Mouse (Mus musculus) T-helper 1 cell (primary cell): ENCODE data around the gene Timm10b.

Experiments
- in situ Hi-C: fragments of 300-600 bp; cut with MboI, MseI; formaldehyde crosslinking; loops from one replicate; pipeline ENCODE4 v1.15.1; 2025; ENCODE audit warnings: high pct_unique_total_duplicates

Timm10b gene

DNA sequence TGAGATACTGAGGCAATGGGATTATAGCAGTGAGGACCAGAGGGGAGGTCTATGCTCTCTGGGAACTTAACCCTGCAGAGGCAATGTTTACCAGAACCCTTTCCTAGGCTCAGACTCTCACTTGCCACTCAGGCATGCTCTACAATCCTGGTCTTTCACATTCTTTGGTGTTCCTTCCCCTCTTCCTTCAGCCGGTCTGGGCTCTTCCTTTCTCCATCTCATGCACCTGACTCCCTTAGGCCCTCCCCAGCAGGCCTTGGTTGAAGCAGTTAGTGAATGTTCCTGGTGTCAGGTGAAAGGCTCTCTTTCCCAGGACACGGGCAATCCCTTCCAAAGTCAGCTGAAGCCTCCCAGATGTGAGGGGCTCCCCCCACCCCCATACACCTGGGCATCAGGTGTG lies at the start of gene Timm10b:
Gene Timm10b (plus strand): TSS at position 301 of the 400 bp plus-strand sequence.
- in situ Hi-C loops = loop anchor here (5.0 to 25.0 kb wide), 4 partner anchors 98 to 1973 kb away; partner anchors contain the start of genes Cnga4, Fam160a2, Ilk and Mrpl17

GRCm38 (mm10) chr7:105590097-105590496 lies 49.8 kb upstream of the Timm10b start:
- in situ Hi-C loops = no loop called here

DNA sequence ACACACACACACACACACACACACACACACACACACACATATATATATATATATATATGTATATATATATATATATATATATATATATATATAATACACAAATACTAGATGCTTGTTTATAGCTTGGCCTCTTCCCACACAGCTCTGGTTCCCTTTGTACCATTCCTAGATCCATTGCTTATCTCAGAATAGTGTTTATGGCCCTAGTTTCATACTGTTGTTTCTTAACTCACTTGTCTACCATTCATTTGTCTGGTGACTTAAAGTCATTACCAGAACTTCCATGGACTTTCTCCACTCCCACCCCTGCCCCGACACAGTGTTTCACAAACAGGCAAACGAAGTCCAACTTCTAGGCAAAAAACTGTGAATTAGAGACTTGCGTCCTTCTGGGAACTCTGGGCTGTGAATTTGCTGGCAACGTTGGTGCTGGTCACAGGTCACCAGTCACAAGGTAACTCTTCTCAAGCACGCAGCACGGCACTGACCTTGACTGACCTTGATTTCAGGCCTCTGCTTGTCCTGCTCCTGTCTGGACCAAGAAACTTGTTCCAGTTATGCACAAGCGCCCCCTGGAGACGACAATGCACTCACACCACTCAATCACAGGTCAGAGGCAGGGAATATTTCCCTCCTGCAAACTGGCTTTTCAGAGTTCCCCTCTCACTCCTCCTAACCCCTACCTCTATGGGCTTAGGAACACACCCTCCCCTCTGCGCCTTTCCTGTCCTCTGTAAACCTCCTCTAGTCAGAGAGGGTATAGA lies 36.8 kb upstream of the Timm10b start:
- in situ Hi-C loops = no loop called here

- in situ Hi-C loops = no loop called here
These were observed 31.4 kb upstream of the Timm10b start for GRCm38 (mm10) chr7:105608467-105608866.

GRCm38 (mm10) chr7:105611767-105612166 lies 28.1 kb upstream of the Timm10b start:
- in situ Hi-C loops = no loop called here

GRCm38 (mm10) chr7:105614400-105614799 lies 25.5 kb upstream of the Timm10b start:
- in situ Hi-C loops = no loop called here

- in situ Hi-C loops = no loop called here
These were observed 24.1 kb upstream of the Timm10b start for GRCm38 (mm10) chr7:105615720-105616119.

- in situ Hi-C loops = no loop called here
These were observed 23.3 kb upstream of the Timm10b start for GRCm38 (mm10) chr7:105616561-105616960.

DNA sequence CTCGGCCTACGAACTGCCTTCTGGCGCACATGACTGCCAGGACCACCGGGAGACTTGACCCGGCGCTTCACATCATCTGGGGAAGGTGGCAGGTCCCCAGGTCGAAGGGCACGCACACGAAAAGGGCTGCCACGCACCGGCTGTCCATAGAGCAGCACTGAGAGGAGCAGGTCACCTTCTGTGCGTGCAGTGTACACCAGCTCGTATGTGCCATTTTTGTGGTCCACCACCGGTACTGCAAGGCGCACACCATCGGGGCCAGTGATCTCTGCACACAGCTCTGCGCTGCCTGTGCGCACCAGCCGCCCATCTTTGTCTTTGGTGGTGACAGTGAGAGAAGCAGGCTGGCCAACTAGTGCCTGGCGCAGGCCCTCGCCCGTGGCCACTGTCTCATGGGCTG lies 22.0 kb upstream of the Timm10b start:
- in situ Hi-C loops = no loop called here

- in situ Hi-C loops = no loop called here
These were observed 20.2 kb upstream of the Timm10b start for GRCm38 (mm10) chr7:105619701-105620100.

- in situ Hi-C loops = no loop called here
These were observed 18.8 kb upstream of the Timm10b start for GRCm38 (mm10) chr7:105621053-105621452.

DNA sequence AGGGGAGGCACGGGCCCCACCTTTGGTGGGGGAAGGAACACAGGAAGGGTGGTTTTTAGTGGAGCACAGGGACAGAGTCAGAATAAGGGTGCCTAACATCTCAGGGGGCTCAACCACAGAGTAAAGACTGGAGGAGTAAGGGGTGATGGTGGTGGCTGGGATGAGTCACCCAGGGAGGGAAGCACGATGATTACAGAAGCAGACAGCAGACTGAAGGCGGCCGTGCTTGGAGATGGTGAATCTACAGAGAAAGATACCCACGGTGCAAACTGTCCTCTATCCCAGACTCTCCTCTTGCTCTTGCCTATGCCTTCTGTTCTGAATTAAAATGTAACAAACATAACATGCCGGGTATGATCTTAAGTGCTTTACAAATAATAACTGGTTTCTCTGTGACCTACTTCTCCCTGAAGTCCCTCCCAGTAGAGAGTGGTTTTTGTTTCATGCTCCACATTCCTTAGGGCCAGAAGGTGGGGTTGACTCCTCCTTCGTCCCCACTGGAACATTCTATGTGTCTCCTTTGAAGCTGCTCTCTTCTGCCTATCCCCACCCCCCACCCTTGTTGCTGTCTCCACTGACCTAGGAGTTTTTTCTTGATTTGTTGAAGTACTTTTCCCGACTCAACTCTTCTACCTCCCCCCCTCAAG lies 18.1 kb upstream of the Timm10b start:
- in situ Hi-C loops = no loop called here

DNA sequence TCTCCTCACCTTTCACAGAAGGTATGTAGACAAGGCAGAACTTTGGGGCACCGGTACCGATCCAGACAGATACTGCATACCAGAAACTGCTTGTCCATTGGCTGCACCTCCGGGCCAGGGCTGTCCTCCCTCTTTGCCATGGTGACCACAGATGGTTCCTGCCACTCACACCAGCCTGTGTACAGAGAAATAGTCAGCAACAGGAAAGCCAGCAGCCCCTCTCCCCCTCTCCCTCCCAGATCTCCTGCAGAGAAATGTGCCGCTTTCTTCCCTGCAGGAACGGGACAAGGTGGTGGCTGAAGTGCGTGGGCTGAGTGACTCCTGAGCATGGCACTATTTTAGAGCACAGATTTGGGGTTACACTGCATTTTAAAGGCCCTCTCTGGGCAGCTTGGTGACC lies 14.5 kb upstream of the Timm10b start:
- in situ Hi-C loops = loop anchor here (5.0 to 25.0 kb wide), 2 partner anchors 48 to 1987 kb away; no protein-coding TSS in a partner anchor

GRCm38 (mm10) chr7:105628633-105629032 lies 11.2 kb upstream of the Timm10b start:
- in situ Hi-C loops = loop anchor here (5.0 to 25.0 kb wide), 2 partner anchors 51 to 1984 kb away; no protein-coding TSS in a partner anchor

DNA sequence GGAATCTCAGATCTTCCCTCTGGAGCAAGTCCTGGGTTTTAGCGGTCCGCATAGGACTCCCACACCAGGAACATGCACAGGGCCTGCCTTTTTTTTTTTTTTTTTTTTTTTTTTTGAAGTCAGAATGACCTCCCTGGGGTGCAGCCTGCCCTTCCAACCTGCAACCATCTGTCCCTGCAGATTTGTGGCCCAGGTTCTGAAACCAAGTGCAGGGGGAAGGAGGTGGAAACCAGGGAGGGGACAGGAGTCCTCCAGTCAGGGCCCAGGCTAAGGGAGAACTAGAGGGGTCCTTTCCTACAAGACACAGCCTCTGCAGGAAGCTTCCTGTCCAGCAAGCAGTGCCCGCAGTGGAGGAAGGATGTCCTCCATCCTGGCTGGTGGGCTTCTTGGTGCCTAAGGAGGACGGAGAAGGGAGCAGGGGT lies 7.3 kb upstream of the Timm10b start:
- in situ Hi-C loops = loop anchor here (10.0 to 25.0 kb wide), 2 partner anchors 228 to 1980 kb away; partner anchors contain the start of genes Cnga4 and Fam160a2

GRCm38 (mm10) chr7:105633127-105633800 lies 6.6 kb upstream of the Timm10b start, which contains the start of gene Trim3:
TSS of gene Trim3 (minus strand) at chr7:105633571.
- in situ Hi-C loops = loop anchor here (10.0 to 25.0 kb wide), 2 partner anchors 228 to 1979 kb away; partner anchors contain the start of genes Cnga4 and Fam160a2

- in situ Hi-C loops = loop anchor here (10.0 to 25.0 kb wide), 2 partner anchors 229 to 1979 kb away; partner anchors contain the start of genes Cnga4 and Fam160a2
These were observed 6.1 kb upstream of the Timm10b start for GRCm38 (mm10) chr7:105633801-105634135.

DNA sequence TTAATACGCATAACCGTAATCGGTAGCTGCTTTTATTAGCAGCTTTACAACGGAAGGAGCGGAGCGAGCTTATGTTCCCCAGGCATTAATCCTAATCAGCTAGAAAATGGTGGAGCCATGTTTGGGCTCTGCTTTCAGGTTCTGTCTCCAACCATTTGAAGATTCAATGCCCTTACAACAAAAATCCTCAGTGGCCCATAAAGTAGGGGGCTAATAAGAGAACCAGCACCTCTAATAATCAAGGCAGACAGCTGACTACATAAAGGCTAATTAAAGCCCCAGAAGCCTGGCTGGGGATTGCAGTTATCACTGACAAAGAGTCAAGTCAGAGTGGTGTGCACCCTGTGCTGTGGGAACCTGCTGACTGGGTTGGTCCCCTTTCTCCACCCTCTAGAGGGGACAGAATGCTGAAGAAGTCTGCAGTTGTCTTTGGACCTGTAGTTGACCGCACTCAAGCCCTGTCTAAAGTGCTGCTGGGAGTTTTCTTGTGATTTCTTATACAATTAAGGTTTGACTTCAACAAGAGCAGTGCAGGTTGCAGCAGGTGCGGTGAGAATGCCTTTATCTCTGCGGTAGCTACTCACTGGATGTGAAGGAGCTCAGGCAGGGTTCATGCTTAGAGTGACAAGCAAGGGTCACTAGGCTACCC lies 5.5 kb upstream of the Timm10b start:
- in situ Hi-C loops = loop anchor here (10.0 to 25.0 kb wide), 2 partner anchors 230 to 1978 kb away; partner anchors contain the start of genes Cnga4 and Fam160a2

DNA sequence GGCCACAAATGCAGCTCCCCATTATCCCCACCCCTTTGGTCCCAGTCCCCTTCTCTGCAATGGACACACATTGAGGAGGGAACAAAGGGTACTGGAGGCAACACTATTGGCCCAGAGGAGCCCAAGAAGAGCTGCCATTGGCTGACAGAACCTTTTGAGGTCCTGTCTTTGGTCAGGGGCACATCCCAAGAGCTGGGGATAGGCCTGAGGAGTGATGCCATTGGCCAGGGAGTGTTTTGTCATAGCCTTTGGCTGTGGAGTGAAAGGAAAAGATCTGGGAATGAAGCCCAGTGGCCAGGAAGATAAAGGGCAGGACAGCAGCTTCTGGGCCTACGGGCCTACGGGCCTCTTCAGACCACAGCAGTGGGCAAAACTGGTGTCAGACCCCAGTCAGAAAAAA lies 4.1 kb upstream of the Timm10b start:
- in situ Hi-C loops = loop anchor here (5.0 to 25.0 kb wide), 3 partner anchors 102 to 1977 kb away; partner anchors contain the start of genes Cnga4, Fam160a2, Ilk and Rrp8

DNA sequence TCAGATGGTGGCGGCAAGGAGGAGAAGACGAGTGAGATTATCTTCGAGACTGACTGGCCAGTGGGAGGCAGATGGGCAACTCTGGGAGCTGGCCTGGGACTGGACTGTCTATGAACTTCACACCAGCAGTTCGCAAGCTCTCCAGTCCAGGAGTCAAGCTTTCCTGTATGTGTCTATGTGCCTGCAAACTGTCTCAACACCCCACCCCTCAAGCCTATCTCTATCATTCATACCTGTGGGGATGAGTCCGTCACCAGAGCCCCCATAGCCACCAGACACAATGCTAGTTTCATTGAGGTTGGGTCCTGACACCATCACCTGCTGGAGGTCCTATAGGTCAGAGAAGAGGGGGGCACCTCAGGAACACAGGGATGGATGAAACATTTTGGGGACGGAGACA lies 1.1 kb upstream of the Timm10b start:
- in situ Hi-C loops = loop anchor here (5.0 to 25.0 kb wide), 3 partner anchors 99 to 1974 kb away; partner anchors contain the start of genes Cnga4, Fam160a2, Ilk and Rrp8

DNA sequence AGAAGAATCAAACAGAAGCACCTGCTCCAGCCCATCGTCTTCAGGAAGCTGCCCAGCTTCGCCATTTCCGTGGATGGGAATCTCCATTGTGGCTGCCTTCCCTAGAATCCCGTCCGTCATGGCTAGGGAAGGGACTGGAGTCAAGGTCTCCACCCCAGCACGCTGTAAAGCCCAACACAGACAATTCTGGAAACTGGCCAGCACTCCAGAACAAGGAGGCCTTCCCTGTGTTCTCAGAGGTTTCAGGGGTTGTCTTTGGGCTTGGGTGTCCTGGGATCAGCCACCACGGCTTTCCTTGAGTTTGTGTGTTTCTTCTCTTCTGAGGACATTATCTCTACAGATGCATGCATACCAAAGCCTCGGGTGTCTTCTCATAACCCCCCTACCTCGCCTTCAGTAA lies 552 bp upstream of the Timm10b start:
- in situ Hi-C loops = loop anchor here (5.0 to 25.0 kb wide), 3 partner anchors 98 to 1973 kb away; partner anchors contain the start of genes Cnga4, Fam160a2, Ilk and Rrp8
